Mouse (Mus musculus): ENCODE results near the gene Prelid1. TPM values are rescaled to one million over a fixed set of nuclear protein-coding genes. Genes with fewer than 3 reads are reported as not detected.

Prelid1 gene
- polyA plus RNA-seq, 1 experiment = not detected

DNA sequence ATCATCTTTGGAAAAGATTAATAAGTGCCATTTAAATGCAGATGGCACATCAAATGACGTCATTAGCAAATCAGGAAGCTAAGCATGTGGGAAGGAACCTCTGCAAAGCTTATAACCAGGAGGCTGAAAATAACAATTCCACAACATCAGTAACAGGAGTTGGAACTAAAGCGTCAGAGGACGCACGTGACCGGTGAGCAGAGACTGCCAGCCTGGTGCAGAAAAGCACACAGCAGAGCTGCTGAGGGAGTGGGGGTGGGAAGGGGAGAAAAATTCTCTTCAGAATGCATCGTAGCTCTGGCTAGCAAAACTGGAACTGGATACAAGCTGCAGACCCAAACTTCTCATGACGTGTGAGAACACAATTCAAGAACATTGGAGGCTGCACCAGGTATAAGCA, 24.0 kb downstream of the Prelid1 start:
- no peak for TF ChIP-seq CTCF (IDR thresholded peaks at IDR 0.05; ENCODE audit: insufficient read depth, low read depth, low read length)
- TF ChIP-seq POLR2A (IDR thresholded peaks at IDR 0.05; ENCODE audit: insufficient read depth, low read depth, low read length) = no peak
- H3K4me3 ChIP-seq (ENCODE audit: insufficient read depth, low read depth, low read length) = no peak overlapping the region
- peaks cover 3% of the 10 kb centered on the region for H3K4me1 ChIP-seq (ENCODE audit: control insufficient read depth, insufficient read depth, low read length)
- H3K27ac ChIP-seq (ENCODE audit: insufficient read depth, low read depth, low read length) = no peak overlapping the region
- 66% methylated on average over 7 of the region's 7 CpGs for WGBS

DNA sequence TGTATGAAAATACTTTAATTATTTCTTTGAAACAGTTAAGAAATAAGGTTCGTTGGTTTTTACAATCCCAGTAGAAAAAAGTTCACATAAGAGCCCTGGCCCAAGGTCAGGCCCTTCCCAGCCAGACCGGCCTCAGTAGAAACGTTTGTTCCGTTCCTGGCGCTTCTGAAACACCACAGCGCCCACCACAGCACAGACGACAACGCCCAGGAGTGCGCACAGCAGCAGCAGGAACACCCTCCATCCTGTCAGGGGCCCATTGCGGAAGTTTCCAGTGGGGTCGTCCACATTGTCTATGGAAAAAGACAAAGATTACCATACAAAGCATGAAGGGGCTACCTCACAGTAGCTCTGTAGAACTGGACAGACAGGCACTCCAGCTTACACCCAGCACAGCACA, 26.4 kb downstream of the Prelid1 start:
- Histone ChIP-seq H3K4me3 (ENCODE audit: insufficient read depth, low read depth, low read length) (no peak overlapping the region), H3K4me1 (ENCODE audit: control insufficient read depth, insufficient read depth, low read length) (peaks cover 3% of the 10 kb centered on the region), H3K27ac (ENCODE audit: insufficient read depth, low read depth, low read length) (no peak overlapping the region)
- no peak for TF ChIP-seq CTCF (IDR thresholded peaks at IDR 0.05; ENCODE audit: insufficient read depth, low read depth, low read length)
- TF ChIP-seq POLR2A (IDR thresholded peaks at IDR 0.05; ENCODE audit: insufficient read depth, low read depth, low read length) = no peak
- 83% methylated on average over 11 of the region's 11 CpGs for WGBS

DNA sequence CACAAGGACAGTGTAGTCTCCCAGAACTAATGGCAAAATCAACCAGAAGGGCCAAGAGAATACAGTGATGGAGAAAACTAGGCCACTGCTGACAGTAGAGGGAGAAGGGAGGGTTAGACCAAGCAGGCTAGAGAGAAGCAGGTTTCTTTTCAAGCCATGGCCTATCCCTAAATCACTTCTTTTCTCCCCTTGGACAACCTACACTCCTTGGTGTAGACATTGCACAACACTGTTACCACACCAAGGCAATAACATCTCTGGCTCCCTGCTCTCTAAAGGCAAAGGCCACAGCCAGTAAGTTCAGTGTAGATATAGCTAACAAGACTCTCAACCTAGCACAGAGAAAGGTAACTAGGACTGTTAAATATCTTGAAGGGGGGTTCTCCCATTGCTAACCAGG, 40.8 kb downstream of the Prelid1 start:
- Histone ChIP-seq H3K27ac (ENCODE audit: insufficient read depth, low read depth, low read length) (no peak overlapping the region), H3K4me1 (ENCODE audit: control insufficient read depth, insufficient read depth, low read length) (peaks cover 21% of the 10 kb centered on the region), H3K4me3 (ENCODE audit: insufficient read depth, low read depth, low read length) (no peak overlapping the region)
- TF ChIP-seq CTCF (IDR thresholded peaks at IDR 0.05; ENCODE audit: insufficient read depth, low read depth, low read length) (no peak), POLR2A (IDR thresholded peaks at IDR 0.05; ENCODE audit: insufficient read depth, low read depth, low read length) (no peak)

GRCm38 (mm10) chr13:55361974-55362452, 41.7 kb downstream of the Prelid1 start:
- no peak for TF ChIP-seq POLR2A (IDR thresholded peaks at IDR 0.05; ENCODE audit: insufficient read depth, low read depth, low read length)
- no peak for TF ChIP-seq CTCF (IDR thresholded peaks at IDR 0.05; ENCODE audit: insufficient read depth, low read depth, low read length)
- peak overlapping the region; percentile 66 for H3K4me3 ChIP-seq (ENCODE audit: insufficient read depth, low read depth, low read length)
- WGBS = under 1% methylated on average over 32 of the region's 32 CpGs
- peak overlapping the region; percentile 6; the same call in 1 of the 2 replicates for H3K27ac ChIP-seq (ENCODE audit: insufficient read depth, low read depth, low read length)
- peaks cover 21% of the 10 kb centered on the region for H3K4me1 ChIP-seq (ENCODE audit: control insufficient read depth, insufficient read depth, low read length)

DNA sequence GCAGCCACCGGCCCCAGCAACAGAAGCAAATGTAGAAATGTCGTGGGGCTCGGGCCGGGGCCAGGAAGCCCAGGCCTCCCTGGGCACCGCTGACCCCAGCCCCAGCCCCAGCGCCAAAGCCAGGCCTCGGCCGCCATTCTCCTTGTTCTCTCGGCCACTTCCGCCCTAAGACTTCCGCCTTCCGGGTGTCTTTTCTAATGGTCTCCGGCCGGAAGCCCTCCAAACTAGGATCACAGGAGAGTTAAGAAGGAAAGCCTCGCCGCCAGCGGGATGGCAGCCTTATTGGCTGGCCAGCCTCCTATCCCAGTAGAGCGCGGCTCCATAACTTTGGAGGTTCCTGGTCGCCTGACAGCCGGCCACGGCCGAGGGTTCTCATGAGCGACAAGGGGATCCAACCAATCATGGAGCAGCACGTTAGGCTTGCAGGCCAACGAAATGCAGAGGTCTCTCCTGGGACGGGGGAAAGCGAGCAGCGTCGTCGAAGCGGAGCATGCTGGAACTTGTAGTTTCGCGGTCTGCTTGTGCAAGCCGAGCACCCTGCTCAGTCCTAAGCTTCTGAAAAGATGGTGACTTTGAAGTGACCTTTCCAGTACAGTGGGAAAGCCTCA, 42.3 kb downstream of the Prelid1 start, which contains the start of gene Lman2:
Gene Lman2 (minus strand): TSS at position 331 of the 608 bp plus-strand sequence.
- under 1% methylated on average over 35 of the region's 35 CpGs for WGBS
- Histone ChIP-seq H3K4me1 (ENCODE audit: control insufficient read depth, insufficient read depth, low read length) (peaks cover 21% of the 10 kb centered on the region), H3K27ac (ENCODE audit: insufficient read depth, low read depth, low read length) (peak within 1 kb of the TSS; percentile 34; the same call in 1 of the 2 replicates), H3K4me3 (ENCODE audit: insufficient read depth, low read depth, low read length) (peak within 1 kb of the TSS; percentile 66)
- 0 out of 2 replicates have a peak, but pooled peaks have one; percentile 19 for TF ChIP-seq POLR2A (IDR thresholded peaks at IDR 0.05; ENCODE audit: insufficient read depth, low read depth, low read length)
- no peak for TF ChIP-seq CTCF (IDR thresholded peaks at IDR 0.05; ENCODE audit: insufficient read depth, low read depth, low read length)

GRCm38 (mm10) chr13:55368401-55368800, 48.1 kb downstream of the Prelid1 start:
- TF ChIP-seq POLR2A (IDR thresholded peaks at IDR 0.05; ENCODE audit: insufficient read depth, low read depth, low read length) (no peak), CTCF (IDR thresholded peaks at IDR 0.05; ENCODE audit: insufficient read depth, low read depth, low read length) (no peak)
- 82% methylated on average over 7 of the region's 7 CpGs for WGBS
- peaks cover 11% of the 10 kb centered on the region for H3K4me1 ChIP-seq (ENCODE audit: control insufficient read depth, insufficient read depth, low read length)
- no peak overlapping the region for H3K4me3 ChIP-seq (ENCODE audit: insufficient read depth, low read depth, low read length)
- no peak overlapping the region for H3K27ac ChIP-seq (ENCODE audit: insufficient read depth, low read depth, low read length)

GRCm38 (mm10) chr13:55369531-55370114, 49.3 kb downstream of the Prelid1 start, which contains the start of gene Rgs14:
Gene Rgs14, plus strand, starts transcription at chr13:55369732.
- Histone ChIP-seq H3K4me1 (ENCODE audit: control insufficient read depth, insufficient read depth, low read length) (peaks cover 16% of the 10 kb centered on the region), H3K4me3 (ENCODE audit: insufficient read depth, low read depth, low read length) (peak within 1 kb of the TSS; percentile 27), H3K27ac (ENCODE audit: insufficient read depth, low read depth, low read length) (no peak within 1 kb of the TSS)
- TF ChIP-seq CTCF (IDR thresholded peaks at IDR 0.05; ENCODE audit: insufficient read depth, low read depth, low read length) = no peak
- WGBS = 29% methylated on average over 13 of the region's 13 CpGs

- WGBS = 53% methylated on average over 3 of the region's 3 CpGs
- Histone ChIP-seq H3K4me1 (ENCODE audit: control insufficient read depth, insufficient read depth, low read length) (peaks cover 16% of the 10 kb centered on the region), H3K27ac (ENCODE audit: insufficient read depth, low read depth, low read length) (no peak overlapping the region), H3K4me3 (ENCODE audit: insufficient read depth, low read depth, low read length) (peak overlapping the region; percentile 27; the same call in 1 of the 2 replicates)
- TF ChIP-seq CTCF (IDR thresholded peaks at IDR 0.05; ENCODE audit: insufficient read depth, low read depth, low read length) (no peak), POLR2A (IDR thresholded peaks at IDR 0.05; ENCODE audit: insufficient read depth, low read depth, low read length) (no peak)
These were observed 49.9 kb downstream of the Prelid1 start for GRCm38 (mm10) chr13:55370234-55370633.

- H3K4me3 ChIP-seq (ENCODE audit: insufficient read depth, low read depth, low read length) = no peak overlapping the region
- TF ChIP-seq CTCF (IDR thresholded peaks at IDR 0.05; ENCODE audit: insufficient read depth, low read depth, low read length) (no peak), POLR2A (IDR thresholded peaks at IDR 0.05; ENCODE audit: insufficient read depth, low read depth, low read length) (no peak)
- no peak overlapping the region for H3K27ac ChIP-seq (ENCODE audit: insufficient read depth, low read depth, low read length)
- 66% methylated on average over 8 of the region's 8 CpGs for WGBS
- H3K4me1 ChIP-seq (ENCODE audit: control insufficient read depth, insufficient read depth, low read length) = peaks cover 16% of the 10 kb centered on the region
These were observed 50.8 kb downstream of the Prelid1 start for GRCm38 (mm10) chr13:55371007-55371681.
